Mouse (Mus musculus) limb, embryonic 14.5 days (tissue): ENCODE measurements around the gene Cacna1b. TPM values are rescaled to one million over a fixed set of nuclear protein-coding genes. Genes with fewer than 3 reads are reported as not detected.

Experiments used
- ATAC-seq: fragments of 200-750 bp; cut with Nextera tagmentation; 2 replicates; pipeline ENCODE4 v1.8.0; 2017; ENCODE audit warnings: low read depth, moderate number of reproducible peaks, moderate TSS enrichment; ENCODE audit not compliant: low FRiP score
- DNase-seq: peaks from one replicate; pipeline ENCODE4 v3.0.0-alpha.2; 2015; ENCODE audit warnings: low spot score
- H3K27ac ChIP-seq: fragments of 300-500 bp; sonication (generic); replicated peaks from 2 replicates; pipeline ENCODE4 v1.5.1; 2014; ENCODE audit warnings: low read depth, mild to moderate bottlenecking, low read length, moderate library complexity, mixed read lengths
- H3K27me3 ChIP-seq: fragments of 300-500 bp; sonication (generic); 2 replicates; pipeline ENCODE4 v1.6.1; 2014; ENCODE audit warnings: low read length, mixed read lengths; ENCODE audit not compliant: control insufficient read depth, insufficient read depth
- H3K36me3 ChIP-seq: fragments of 300-500 bp; sonication (generic); 2 replicates; pipeline ENCODE4 v1.6.1; 2014; ENCODE audit warnings: mild to moderate bottlenecking, low read length, moderate library complexity, mixed read lengths; ENCODE audit not compliant: control insufficient read depth, insufficient read depth
- H3K4me1 ChIP-seq: fragments of 300-500 bp; sonication (generic); 2 replicates; pipeline ENCODE4 v1.6.1; 2014; ENCODE audit warnings: antibody characterized with exemption, low read length, mixed read lengths; ENCODE audit not compliant: control insufficient read depth, insufficient read depth
- H3K4me2 ChIP-seq: fragments of 300-500 bp; sonication (generic); replicated peaks from 2 replicates; pipeline ENCODE4 v1.6.1; 2014; ENCODE audit warnings: low read depth, mild to moderate bottlenecking, low read length, moderate library complexity; ENCODE audit not compliant: severe bottlenecking
- H3K4me3 ChIP-seq: fragments of 300-500 bp; sonication (generic); replicated peaks from 2 replicates; pipeline ENCODE4 v1.5.1; 2014; ENCODE audit warnings: low read length
- H3K9ac ChIP-seq: fragments of 300-500 bp; sonication (generic); 2 replicates; pipeline ENCODE4 v1.6.1; 2014; ENCODE audit warnings: mild to moderate bottlenecking, low read depth, low read length, moderate library complexity; ENCODE audit not compliant: severe bottlenecking
- H3K9me3 ChIP-seq: fragments of 300-500 bp; sonication (generic); 2 replicates; pipeline ENCODE4 v1.6.1; 2016; ENCODE audit warnings: low read length; ENCODE audit not compliant: control insufficient read depth
- POLR2A ChIP-seq: fragments of 200-500 bp; IDR thresholded peaks from 2 replicates; pipeline ENCODE4 v1.8.0; 2012; ENCODE audit warnings: inconsistent platforms, mild to moderate bottlenecking, moderate library complexity, borderline replicate concordance; ENCODE audit not compliant: insufficient read depth, insufficient read length; ENCODE audit errors: extremely low read depth
- WGBS: fragments of 180-500 bp; shearing (Covaris S2); extraction: QIAGEN DNeasy Blood & Tissue Kit; methylation state at CpG from one replicate; pipeline ENCODE4 v1.1.7; 2014; 5-methylcytosine and 5-hydroxymethylcytosine counted together
- polyA plus RNA-seq, 2 experiments: library from polyadenylated mRNA; depleted of rRNA in 1 of 2; stranded (reverse) in 1 of 2; unstranded in 1 of 2; fragments of >200 nt; fragmentation: Nextera tagmentation in 1 of 2; extraction: Ambion mirVana in 1 of 2; gene quantifications; 2 replicates each; pipeline versions ENCODE4 v1.2.1 to v1.2.3; 2012 to 2014

The Cacna1b gene
- polyA plus RNA-seq, 2 experiments, result 1.4 to 2.7 TPM

DNA sequence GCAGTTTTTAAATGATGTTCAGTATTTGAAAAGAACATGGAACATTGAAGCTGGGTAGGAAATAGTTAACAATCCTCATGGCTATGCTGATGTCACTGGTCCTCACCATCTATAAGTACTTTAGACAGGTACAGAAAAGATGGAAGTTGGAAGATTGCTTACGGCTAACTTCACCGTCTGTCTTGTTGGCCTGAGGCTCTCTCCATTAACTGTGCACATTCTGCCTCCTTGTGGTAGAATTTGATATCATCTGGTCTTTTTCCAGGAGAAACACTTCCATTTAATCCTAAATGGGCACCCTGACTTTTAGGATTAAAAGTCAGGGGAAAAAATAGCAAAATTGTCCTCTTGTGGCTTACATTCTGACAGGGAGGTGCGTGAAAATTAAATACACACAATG lies 194.4 kb downstream of the Cacna1b start:
- H3K4me2 ChIP-seq, result no peak overlapping the region
- DNase-seq (peak; percentile 44), ATAC-seq (no peak)
- H3K4me1 ChIP-seq, result no peaks in the 10 kb centered on the region
- WGBS, result 3% methylated on average over 3 of the region's 3 CpGs
- H3K4me3 ChIP-seq, result no peak overlapping the region
- no peaks in the 10 kb centered on the region for H3K36me3 ChIP-seq
- H3K27ac ChIP-seq, result no peak overlapping the region
- H3K9me3 ChIP-seq, result no peaks in the 10 kb centered on the region
- H3K27me3 ChIP-seq, result no peaks in the 10 kb centered on the region
- no peak for TF ChIP-seq POLR2A
- H3K9ac ChIP-seq, result no peak overlapping the region

DNA sequence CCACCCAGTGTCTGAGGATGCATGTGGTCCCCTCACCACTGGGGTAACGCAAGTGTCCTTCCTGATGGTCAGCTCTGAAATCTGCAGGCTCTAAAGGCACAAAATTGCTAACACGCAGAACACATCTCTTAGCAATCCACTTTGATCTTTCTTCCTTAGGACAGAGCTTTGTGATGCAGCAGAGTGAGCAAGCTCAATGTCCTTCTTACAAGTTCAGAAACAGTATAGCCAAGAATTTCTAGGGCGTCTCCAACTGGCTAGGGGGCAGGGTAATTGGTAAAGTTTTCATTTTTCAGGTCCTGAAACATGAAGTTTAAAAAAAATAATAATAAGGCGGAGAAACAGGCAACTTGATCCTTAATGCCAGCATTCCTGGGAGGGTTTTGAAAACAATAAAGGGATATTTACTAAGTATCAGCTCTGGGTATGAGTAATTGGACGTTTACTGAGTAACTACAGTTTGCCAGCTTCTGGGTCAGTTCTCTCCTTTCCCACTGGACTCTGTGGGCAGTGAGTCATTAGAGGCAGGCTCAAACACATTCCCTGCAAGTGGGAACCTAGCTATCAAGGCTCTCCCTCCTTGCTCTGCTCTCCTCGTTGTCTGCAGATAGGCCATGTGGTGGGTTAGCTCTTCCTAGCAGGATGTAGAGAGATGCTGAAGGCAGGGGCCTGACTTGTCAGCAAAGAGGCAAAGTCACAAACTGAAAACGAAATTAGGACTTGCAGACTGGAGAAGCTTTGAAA lies 200.2 kb downstream of the Cacna1b start:
- Histone ChIP-seq H3K9ac (no peak overlapping the region), H3K36me3 (no peaks in the 10 kb centered on the region), H3K27ac (no peak overlapping the region), H3K27me3 (no peaks in the 10 kb centered on the region), H3K4me3 (no peak overlapping the region), H3K4me2 (no peak overlapping the region), H3K9me3 (no peaks in the 10 kb centered on the region), H3K4me1 (no peaks in the 10 kb centered on the region)
- ATAC-seq (no peak), DNase-seq (no peak)
- WGBS, result 63% methylated on average over 7 of the region's 7 CpGs
- TF ChIP-seq POLR2A, result no peak

DNA sequence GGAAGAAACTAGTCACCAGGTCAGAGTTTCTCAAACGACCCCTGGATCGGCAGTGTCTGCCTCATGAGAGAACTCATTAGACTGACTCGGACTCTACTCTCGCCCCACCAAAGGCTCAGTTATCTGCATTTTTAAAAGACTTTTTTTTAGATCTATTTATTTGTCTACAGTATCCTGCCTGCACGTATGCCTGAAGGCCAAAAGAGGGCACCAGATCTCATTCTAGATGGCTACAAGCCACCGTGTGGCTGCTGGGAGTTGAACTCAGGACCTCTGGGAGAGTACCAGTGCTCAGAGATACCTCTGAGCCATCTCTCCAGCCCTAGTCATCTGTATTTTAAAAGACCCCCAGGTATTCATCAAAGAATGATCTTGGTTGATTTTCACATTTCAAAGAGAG lies 201.0 kb downstream of the Cacna1b start:
- no peak for TF ChIP-seq POLR2A
- Histone ChIP-seq H3K4me2 (no peak overlapping the region), H3K9me3 (no peaks in the 10 kb centered on the region), H3K27ac (no peak overlapping the region), H3K9ac (no peak overlapping the region), H3K27me3 (no peaks in the 10 kb centered on the region), H3K4me1 (no peaks in the 10 kb centered on the region), H3K36me3 (no peaks in the 10 kb centered on the region), H3K4me3 (no peak overlapping the region)
- DNase-seq (no peak), ATAC-seq (no peak)
- WGBS, result 87% methylated on average over 6 of the region's 6 CpGs

DNA sequence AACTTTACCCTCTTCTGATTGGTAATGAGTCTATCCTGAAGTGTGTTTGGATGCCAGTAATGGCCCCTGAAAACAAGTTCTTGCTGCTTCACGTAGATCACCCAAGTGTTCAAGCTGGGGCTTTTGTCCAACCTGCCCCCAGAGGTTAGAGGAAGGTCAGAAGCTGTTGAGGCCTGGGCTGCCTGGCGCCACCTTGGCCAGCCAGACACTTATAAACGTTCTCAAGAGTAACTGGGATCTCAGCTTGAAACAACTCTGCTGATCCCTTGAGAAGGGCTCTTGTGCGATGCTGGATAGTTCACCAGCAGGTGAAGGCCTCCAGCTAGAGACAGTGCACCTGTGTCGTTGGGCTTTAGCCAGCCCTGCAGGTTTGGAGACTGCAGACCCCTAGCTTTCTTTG lies 202.8 kb downstream of the Cacna1b start:
- no peak overlapping the region for H3K9ac ChIP-seq
- ATAC-seq, result no peak
- TF ChIP-seq POLR2A, result no peak
- no peak overlapping the region for H3K27ac ChIP-seq
- no peaks in the 10 kb centered on the region for H3K27me3 ChIP-seq
- H3K36me3 ChIP-seq, result no peaks in the 10 kb centered on the region
- no peaks in the 10 kb centered on the region for H3K9me3 ChIP-seq
- H3K4me3 ChIP-seq, result no peak overlapping the region
- 54% methylated on average over 5 of the region's 5 CpGs for WGBS
- no peaks in the 10 kb centered on the region for H3K4me1 ChIP-seq
- DNase-seq, result no peak
- no peak overlapping the region for H3K4me2 ChIP-seq

DNA sequence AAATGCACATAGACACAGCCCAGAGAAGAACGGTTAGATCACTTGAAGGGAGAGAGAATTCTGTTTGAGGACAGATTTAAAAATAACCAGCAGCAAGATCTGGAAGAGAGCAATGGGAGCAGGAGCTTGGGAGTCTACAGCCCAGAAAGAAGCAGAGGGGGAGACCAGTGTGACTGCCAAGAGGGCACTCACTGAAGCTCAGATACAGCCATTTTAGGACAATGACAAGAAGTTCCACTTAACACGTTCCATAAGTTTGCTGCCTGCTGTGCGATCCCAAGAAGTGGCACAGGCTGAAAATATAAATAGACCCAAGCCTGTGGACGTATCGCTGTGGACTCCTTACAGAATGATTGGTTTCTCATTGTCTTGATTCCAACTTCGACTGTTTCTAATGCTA lies 206.6 kb downstream of the Cacna1b start:
- H3K4me1 ChIP-seq, result no peaks in the 10 kb centered on the region
- no peak overlapping the region for H3K4me3 ChIP-seq
- no peaks in the 10 kb centered on the region for H3K36me3 ChIP-seq
- H3K9ac ChIP-seq, result no peak overlapping the region
- no peak for TF ChIP-seq POLR2A
- no peaks in the 10 kb centered on the region for H3K27me3 ChIP-seq
- ATAC-seq (no peak), DNase-seq (no peak)
- 82% methylated on average over 6 of the region's 6 CpGs for WGBS
- H3K27ac ChIP-seq, result no peak overlapping the region
- H3K4me2 ChIP-seq, result no peak overlapping the region
- H3K9me3 ChIP-seq, result no peaks in the 10 kb centered on the region
